ENCODE assay signal across 13 mouse cellular contexts in genomic region chr2:156924210-156924898, GRCm38 (mm10). TPM values are rescaled to one million over a fixed set of nuclear protein-coding genes. Genes with fewer than 3 reads are reported as not detected.
DNase-seq lines count a peak whose midpoint lies in the region; ATAC-seq and TF ChIP-seq lines count a peak whose summit lies in the region.
"Had no signal": no experiment of that assay in that cellular context is flagged by ENCODE, and none has a peak within 500 bp of the region (broad histone marks: within the 10 kb centered on the region; RNA-seq: fewer than 3 reads in every experiment).

No protein-coding gene starts in this region.

- TF ChIP-seq EP300 in heart, adult 2 months (IDR thresholded peaks at IDR 0.05; ENCODE audit: insufficient read depth, low read depth, low read length) = no peak

- WGBS in heart, adult 2 months = 36% methylated on average over 3 of the region's 3 CpGs
- WGBS in liver, embryonic 15.5 days (ENCODE audit: insufficient replicate concordance) = 7% methylated on average over 3 of the region's 3 CpGs
- WGBS in hindbrain, embryonic 12.5 days = 69% methylated on average over 3 of the region's 3 CpGs
- 56% methylated on average over 3 of the region's 3 CpGs for WGBS in forebrain, postnatal 0 days

- H3K4me3 ChIP-seq in heart, adult 2 months = no peak overlapping the region
- H3K4me3 ChIP-seq in liver, embryonic 15.5 days (replicated peaks) = no peak overlapping the region
- H3K4me3 ChIP-seq in hindbrain, embryonic 12.5 days = no peak overlapping the region
- no peak overlapping the region for H3K4me3 ChIP-seq in forebrain, postnatal 0 days (ENCODE audit: low read depth, low read length)

- intact Hi-C loops in heart, adult 2 months (cut with DNase I) = no loop called here

- H3K9me3 ChIP-seq in liver, embryonic 15.5 days (replicated peaks) = no peaks in the 10 kb centered on the region
- H3K9me3 ChIP-seq in hindbrain, embryonic 12.5 days (replicated peaks) = no peaks in the 10 kb centered on the region
- no peaks in the 10 kb centered on the region for H3K9me3 ChIP-seq in forebrain, postnatal 0 days (ENCODE audit: low read length)

- no peak for TF ChIP-seq CTCF in heart, adult 2 months (IDR thresholded peaks at IDR 0.05)
- no peak for TF ChIP-seq CTCF in forebrain, postnatal 0 days (IDR thresholded peaks at IDR 0.05; ENCODE audit: low read depth)

- H3K4me1 ChIP-seq in heart, adult 2 months (ENCODE audit: control insufficient read depth, insufficient read depth, low read length) = no peaks in the 10 kb centered on the region; the same call in 1 of the 2 replicates
- peaks cover 68% of the 10 kb centered on the region for H3K4me1 ChIP-seq in liver, embryonic 15.5 days (replicated peaks)
- peaks cover 4% of the 10 kb centered on the region; the same call in 1 of the 2 replicates for H3K4me1 ChIP-seq in hindbrain, embryonic 12.5 days
- H3K4me1 ChIP-seq in forebrain, postnatal 0 days (ENCODE audit: insufficient read depth) = no peaks in the 10 kb centered on the region

- H3K4me2 ChIP-seq in liver, embryonic 15.5 days = peak overlapping the region; percentile 46
- H3K4me2 ChIP-seq in hindbrain, embryonic 12.5 days (replicated peaks) = no peak overlapping the region
- no peak overlapping the region for H3K4me2 ChIP-seq in forebrain, postnatal 0 days (ENCODE audit: low read depth)
- H3K4me2 ChIP-seq: midbrain, embryonic 11.5 days had no signal

- H3K79me2 ChIP-seq in heart, adult 2 months (replicated peaks; ENCODE audit: control insufficient read depth, insufficient read depth, low read length) = no peaks in the 10 kb centered on the region

- peak; percentile 62 for DNase-seq in heart, adult 11 months
- DNase-seq in heart, adult 2 months = no peak
- peak; percentile 73 for DNase-seq in 416B (ENCODE audit: low read depth)
- DNase-seq in layer of hippocampus, postnatal 36 days = no peak
- DNase-seq in forebrain, postnatal 0 days = no peak
- DNase-seq: adrenal gland, adult 8-10 months; cerebellum, adult 8-10 months; layer of hippocampus, adult 9-11 months; lung, adult 18-20 months had no signal

- peak; percentile 81 for ATAC-seq in common myeloid progenitor, adult 5-6 weeks (replicated peaks; ENCODE audit: low read depth, poor library complexity, severe bottlenecking)
- ATAC-seq in liver, embryonic 15.5 days (ENCODE audit: insufficient read depth) = peak; percentile 94
- ATAC-seq in hindbrain, embryonic 12.5 days (ENCODE audit: low FRiP score) = no peak
- ATAC-seq in forebrain, postnatal 0 days = no peak

- H3K9ac ChIP-seq in heart, adult 2 months (ENCODE audit: low read depth, low read length) = no peak overlapping the region
- H3K9ac ChIP-seq in liver, embryonic 15.5 days = no peak overlapping the region
- H3K9ac ChIP-seq in hindbrain, embryonic 12.5 days = no peak overlapping the region
- H3K9ac ChIP-seq in forebrain, postnatal 0 days = no peak overlapping the region

- no peak overlapping the region for H3K27ac ChIP-seq in heart, adult 2 months
- peak overlapping the region; percentile 88 for H3K27ac ChIP-seq in liver, embryonic 15.5 days (replicated peaks)
- H3K27ac ChIP-seq in hindbrain, embryonic 12.5 days = no peak overlapping the region
- no peak overlapping the region for H3K27ac ChIP-seq in forebrain, postnatal 0 days (ENCODE audit: low read depth, low read length)

- H3K27me3 ChIP-seq in heart, adult 2 months (ENCODE audit: control insufficient read depth, insufficient read depth, low read length) = no peaks in the 10 kb centered on the region
- no peaks in the 10 kb centered on the region for H3K27me3 ChIP-seq in liver, embryonic 15.5 days
- H3K27me3 ChIP-seq in hindbrain, embryonic 12.5 days = no peaks in the 10 kb centered on the region
- no peaks in the 10 kb centered on the region for H3K27me3 ChIP-seq in forebrain, postnatal 0 days (ENCODE audit: insufficient read depth, low read length)

- no peaks in the 10 kb centered on the region for H3K36me3 ChIP-seq in heart, adult 2 months (ENCODE audit: control insufficient read depth, insufficient read depth, low read length)
- peaks cover 27% of the 10 kb centered on the region for H3K36me3 ChIP-seq in liver, embryonic 15.5 days (replicated peaks)
- peaks cover 19% of the 10 kb centered on the region; the same call in 1 of the 2 replicates for H3K36me3 ChIP-seq in hindbrain, embryonic 12.5 days
- peaks cover 20% of the 10 kb centered on the region for H3K36me3 ChIP-seq in forebrain, postnatal 0 days (ENCODE audit: insufficient read depth)

- no peak for TF ChIP-seq POLR2A in heart, adult 2 months (IDR thresholded peaks at IDR 0.05; ENCODE audit: insufficient read depth, low read depth, low read length)

RNA-seq across cellular contexts. Expression of gene Sla2, which starts 37.4 kb away (rescaled TPM):
- total RNA-seq in heart, adult 2 months (2021) = not detected
- 0.33 TPM in 1 of 2 replicates, not detected in the other for polyA plus RNA-seq in heart, adult 2 months (2012; rRNA removed)
- 1.0 and 3.4 TPM in 2 replicates for total RNA-seq in common myeloid progenitor, adult 5-6 weeks (2017)
- 2.1 TPM in 2 replicates for polyA plus RNA-seq in liver, embryonic 15.5 days (2015; fragmentation: Nextera tagmentation; extraction: Ambion mirVana)
- polyA plus RNA-seq in hindbrain, embryonic 12.5 days (2016; fragmentation: Nextera tagmentation; extraction: Ambion mirVana) = 0.23 and 0.34 TPM in 2 replicates
- under 1 TPM; 0.25 to 0.50 TPM for total RNA-seq in layer of hippocampus, postnatal 36 days (2021)
- total RNA-seq in forebrain, postnatal 0 days (2014; rRNA removed) = not detected in 2 replicates
- 0.14 and 0.19 TPM in 2 replicates for polyA plus RNA-seq in forebrain, postnatal 0 days (2015; fragmentation: Nextera tagmentation; extraction: Ambion mirVana)

Comparison
In these comparisons a context has a peak if more than half of its experiments do, and no peak if none do; other contexts are left out.
1. DNase-seq: peak in heart, adult 11 months (single experiment) and 416B (single experiment); none in heart, adult 2 months (0 of 2), layer of hippocampus, postnatal 36 days (0 of 2) and forebrain, postnatal 0 days (single experiment).
2. ATAC-seq: peak in common myeloid progenitor, adult 5-6 weeks (single experiment) and liver, embryonic 15.5 days (single experiment); none in hindbrain, embryonic 12.5 days (single experiment) and forebrain, postnatal 0 days (single experiment).